20 mouse cellular contexts compared by ENCODE assay signal in genomic region chr6:148246544-148246943, GRCm38 (mm10).
"Had no signal": no experiment of that assay in that cellular context is flagged by ENCODE, and none has a peak within 500 bp of the region (broad histone marks: within the 10 kb centered on the region; RNA-seq: fewer than 3 reads in every experiment).

No protein-coding gene starts in this region.

- H3K4me1 ChIP-seq: limb, embryonic 13.5 days; liver, embryonic 12.5 days; lung, embryonic 15.5 days had no signal

- ATAC-seq: liver, embryonic 12.5 days had no signal

- H3K4me3 ChIP-seq: kidney, embryonic 15.5 days; left cerebral cortex, adult 2 months; limb, embryonic 13.5 days; liver, embryonic 12.5 days; liver, embryonic 15.5 days; lung, embryonic 15.5 days had no signal

- H3K9me3 ChIP-seq: kidney, embryonic 15.5 days; limb, embryonic 13.5 days; liver, embryonic 12.5 days; liver, embryonic 15.5 days; lung, embryonic 15.5 days had no signal

- H3K4me2 ChIP-seq: kidney, embryonic 15.5 days; limb, embryonic 13.5 days; liver, embryonic 12.5 days; liver, embryonic 15.5 days; lung, embryonic 15.5 days had no signal

- DNase-seq: kidney, adult 8-10 months; kidney, postnatal 10 days; kidney, postnatal 36 days; layer of hippocampus, postnatal 36 days; left cerebral cortex, postnatal 4 days; liver; lung, adult 18-20 months; lung, postnatal 10 days; lung, postnatal 36 days; midbrain, embryonic 14.5 days; right cerebral cortex, postnatal 14 days; right cerebral cortex, postnatal 4 days; thymus, postnatal 25 days had no signal

- H3K9ac ChIP-seq: kidney, embryonic 15.5 days; liver, embryonic 12.5 days; liver, embryonic 15.5 days; lung, embryonic 15.5 days had no signal

- H3K27me3 ChIP-seq: kidney, embryonic 15.5 days; limb, embryonic 13.5 days; liver, embryonic 12.5 days; liver, embryonic 15.5 days; lung, embryonic 15.5 days had no signal

- H3K27ac ChIP-seq: kidney, embryonic 15.5 days; left cerebral cortex, adult 2 months; limb, embryonic 13.5 days; liver, embryonic 12.5 days; liver, embryonic 15.5 days; lung, embryonic 15.5 days; stomach, postnatal 0 days had no signal

- H3K36me3 ChIP-seq: kidney, embryonic 15.5 days; limb, embryonic 13.5 days; liver, embryonic 12.5 days; liver, embryonic 15.5 days; lung, embryonic 15.5 days had no signal
